Mouse (Mus musculus) lung, embryonic 15.5 days (tissue): Measurements from ENCODE around the gene Hormad1. TPM values are rescaled to one million over a fixed set of nuclear protein-coding genes. Genes with fewer than 3 reads are reported as not detected.

ENCODE experiments used
- ATAC-seq: fragments of 200-750 bp; cut with Nextera tagmentation; 2 replicates; pipeline ENCODE4 v1.8.0; 2017; ENCODE audit warnings: moderate number of reproducible peaks, borderline replicate concordance; ENCODE audit not compliant: low FRiP score, low TSS enrichment; ENCODE audit errors: extremely low read depth
- H3K27ac ChIP-seq: fragments of 300-500 bp; sonication (generic); 2 replicates; pipeline ENCODE4 v1.5.1; 2015; ENCODE audit warnings: moderate library complexity, mild to moderate bottlenecking, inconsistent platforms
- H3K27me3 ChIP-seq: fragments of 300-500 bp; sonication (generic); 2 replicates; pipeline ENCODE4 v1.6.1; 2015; ENCODE audit warnings: inconsistent platforms
- H3K36me3 ChIP-seq: fragments of 300-500 bp; sonication (generic); 2 replicates; pipeline ENCODE4 v1.6.1; 2015; ENCODE audit warnings: inconsistent platforms
- H3K4me1 ChIP-seq: fragments of 300-500 bp; sonication (generic); 2 replicates; pipeline ENCODE4 v1.6.1; 2015; ENCODE audit warnings: inconsistent platforms
- H3K4me2 ChIP-seq: fragments of 300-500 bp; sonication (generic); 2 replicates; pipeline ENCODE4 v1.6.1; 2015; ENCODE audit warnings: inconsistent platforms, mild to moderate bottlenecking, moderate library complexity
- H3K4me3 ChIP-seq: fragments of 300-500 bp; sonication (generic); 2 replicates; pipeline ENCODE4 v1.5.1; 2015; ENCODE audit warnings: mild to moderate bottlenecking, inconsistent platforms
- H3K9ac ChIP-seq: fragments of 300-500 bp; sonication (generic); 2 replicates; pipeline ENCODE4 v1.6.1; 2015; ENCODE audit warnings: inconsistent platforms
- H3K9me3 ChIP-seq: fragments of 300-500 bp; sonication (generic); 2 replicates; pipeline ENCODE4 v1.6.1; 2016; ENCODE audit warnings: inconsistent platforms
- WGBS: fragments of 180-500 bp; shearing (Covaris S2); methylation state at CpG from one replicate; pipeline ENCODE4 v1.1.7; 2015; 5-methylcytosine and 5-hydroxymethylcytosine counted together
- polyA plus RNA-seq: library from polyadenylated mRNA; unstranded; fragments of >200 nt; fragmentation: Nextera tagmentation; extraction: Ambion mirVana; gene quantifications from 2 replicates; pipeline ENCODE4 v1.2.1, GENCODE M21; 2015

Gene Hormad1
- 0.10 TPM in 1 of 2 replicates, not detected in the other for polyA plus RNA-seq

- H3K4me1 ChIP-seq: no peaks in the 10 kb centered on the region
- no peak within 1 kb of the TSS for H3K9ac ChIP-seq
- no peak within 1 kb of the TSS for H3K4me3 ChIP-seq
- H3K9me3 ChIP-seq: no peaks in the 10 kb centered on the region
- H3K36me3 ChIP-seq: no peaks in the 10 kb centered on the region
- no peak within 1 kb of the TSS for H3K4me2 ChIP-seq
- H3K27me3 ChIP-seq: no peaks in the 10 kb centered on the region
- no peak within 1 kb of the TSS for H3K27ac ChIP-seq
- 84% methylated on average over 27 of the region's 27 CpGs for WGBS
- ATAC-seq: no peak
These were observed at the start of gene Hormad1 for GRCm38 (mm10) chr3:95559437-95559836. Gene Hormad1, plus strand, starts transcription at chr3:95559677.

- ATAC-seq: no peak
- H3K27me3 ChIP-seq: no peaks in the 10 kb centered on the region
- H3K4me3 ChIP-seq: no peak overlapping the region
- H3K4me1 ChIP-seq: no peaks in the 10 kb centered on the region
- H3K9me3 ChIP-seq: no peaks in the 10 kb centered on the region
- WGBS: 71% methylated on average over 9 of the region's 9 CpGs
- no peaks in the 10 kb centered on the region for H3K36me3 ChIP-seq
- no peak overlapping the region for H3K4me2 ChIP-seq
- no peak overlapping the region for H3K9ac ChIP-seq
- H3K27ac ChIP-seq: no peak overlapping the region
These were observed 47.8 kb upstream of the Hormad1 start for GRCm38 (mm10) chr3:95511611-95512180.

GRCm38 (mm10) chr3:95516614-95517041 lies 42.8 kb upstream of the Hormad1 start:
- Histone ChIP-seq H3K4me3 (no peak overlapping the region), H3K4me2 (no peak overlapping the region), H3K4me1 (0 out of 2 replicates have a peak, but pooled peaks cover 5% of the 10 kb centered on the region), H3K27ac (no peak overlapping the region), H3K9ac (no peak overlapping the region), H3K9me3 (no peaks in the 10 kb centered on the region), H3K27me3 (no peaks in the 10 kb centered on the region), H3K36me3 (no peaks in the 10 kb centered on the region)
- ATAC-seq: peak; percentile 32; the same call in 1 of the 2 replicates
- 79% methylated on average over 3 of the region's 3 CpGs for WGBS

- Histone ChIP-seq H3K4me2 (no peak overlapping the region), H3K27ac (no peak overlapping the region), H3K27me3 (no peaks in the 10 kb centered on the region), H3K9me3 (no peaks in the 10 kb centered on the region), H3K4me3 (no peak overlapping the region), H3K36me3 (no peaks in the 10 kb centered on the region), H3K4me1 (0 out of 2 replicates have a peak, but pooled peaks cover 5% of the 10 kb centered on the region), H3K9ac (no peak overlapping the region)
- peak; percentile 61 for ATAC-seq
- WGBS: 14% methylated on average over 10 of the region's 10 CpGs
These were observed 42.0 kb upstream of the Hormad1 start for GRCm38 (mm10) chr3:95517493-95517898.

- H3K36me3 ChIP-seq: no peaks in the 10 kb centered on the region
- no peaks in the 10 kb centered on the region for H3K27me3 ChIP-seq
- no peak overlapping the region for H3K9ac ChIP-seq
- 0 out of 2 replicates have a peak, but pooled peaks cover 5% of the 10 kb centered on the region for H3K4me1 ChIP-seq
- no peaks in the 10 kb centered on the region for H3K9me3 ChIP-seq
- no peak overlapping the region for H3K4me3 ChIP-seq
- no peak overlapping the region for H3K4me2 ChIP-seq
- ATAC-seq: no peak
- no peak overlapping the region for H3K27ac ChIP-seq
- 68% methylated on average over 7 of the region's 7 CpGs for WGBS
These were observed 40.6 kb upstream of the Hormad1 start for GRCm38 (mm10) chr3:95518891-95519290.

- ATAC-seq: peak; percentile 56; the same call in 1 of the 2 replicates
- 68% methylated on average over 2 of the region's 2 CpGs for WGBS
- Histone ChIP-seq H3K9ac (no peak overlapping the region), H3K4me1 (0 out of 2 replicates have a peak, but pooled peaks cover 5% of the 10 kb centered on the region), H3K4me3 (no peak overlapping the region), H3K27ac (no peak overlapping the region), H3K9me3 (no peaks in the 10 kb centered on the region), H3K36me3 (no peaks in the 10 kb centered on the region), H3K27me3 (no peaks in the 10 kb centered on the region), H3K4me2 (no peak overlapping the region)
These were observed 40.2 kb upstream of the Hormad1 start for GRCm38 (mm10) chr3:95519315-95519714.

GRCm38 (mm10) chr3:95520100-95520499 lies 39.4 kb upstream of the Hormad1 start:
- no peak overlapping the region for H3K27ac ChIP-seq
- H3K9me3 ChIP-seq: no peaks in the 10 kb centered on the region
- H3K4me1 ChIP-seq: 0 out of 2 replicates have a peak, but pooled peaks cover 5% of the 10 kb centered on the region
- H3K4me2 ChIP-seq: no peak overlapping the region
- H3K9ac ChIP-seq: no peak overlapping the region
- no peak overlapping the region for H3K4me3 ChIP-seq
- ATAC-seq: no peak
- no peaks in the 10 kb centered on the region for H3K27me3 ChIP-seq
- H3K36me3 ChIP-seq: no peaks in the 10 kb centered on the region
- 81% methylated on average over 3 of the region's 3 CpGs for WGBS

- Histone ChIP-seq H3K27ac (no peak overlapping the region), H3K9ac (no peak overlapping the region), H3K4me3 (no peak overlapping the region), H3K4me1 (0 out of 2 replicates have a peak, but pooled peaks cover 5% of the 10 kb centered on the region), H3K36me3 (no peaks in the 10 kb centered on the region), H3K27me3 (no peaks in the 10 kb centered on the region), H3K4me2 (no peak overlapping the region), H3K9me3 (no peaks in the 10 kb centered on the region)
- ATAC-seq: no peak
- 87% methylated on average over 10 of the region's 10 CpGs for WGBS
These were observed 38.3 kb upstream of the Hormad1 start for GRCm38 (mm10) chr3:95521168-95521567.

GRCm38 (mm10) chr3:95523662-95524061 lies 35.8 kb upstream of the Hormad1 start:
- H3K4me2 ChIP-seq: no peak overlapping the region
- no peaks in the 10 kb centered on the region for H3K36me3 ChIP-seq
- WGBS: 30% methylated on average over 3 of the region's 3 CpGs
- ATAC-seq: no peak
- no peak overlapping the region for H3K4me3 ChIP-seq
- no peak overlapping the region for H3K9ac ChIP-seq
- no peaks in the 10 kb centered on the region for H3K9me3 ChIP-seq
- no peaks in the 10 kb centered on the region for H3K4me1 ChIP-seq
- no peaks in the 10 kb centered on the region for H3K27me3 ChIP-seq
- no peak overlapping the region; the same call in 1 of the 2 replicates for H3K27ac ChIP-seq

- 54% methylated on average over 2 of the region's 2 CpGs for WGBS
- no peak for ATAC-seq
- H3K4me3 ChIP-seq: no peak overlapping the region
These were observed 34.8 kb upstream of the Hormad1 start for GRCm38 (mm10) chr3:95524673-95525072.

GRCm38 (mm10) chr3:95526111-95526510 lies 33.4 kb upstream of the Hormad1 start:
- ATAC-seq: no peak
- H3K36me3 ChIP-seq: no peaks in the 10 kb centered on the region
- H3K27me3 ChIP-seq: no peaks in the 10 kb centered on the region
- no peaks in the 10 kb centered on the region for H3K4me1 ChIP-seq
- no peak overlapping the region for H3K27ac ChIP-seq
- no peaks in the 10 kb centered on the region for H3K9me3 ChIP-seq
- no peak overlapping the region for H3K4me2 ChIP-seq
- no peak overlapping the region for H3K4me3 ChIP-seq
- no peak overlapping the region for H3K9ac ChIP-seq

More at GRCm38 (mm10) chr3:95524673-95525072, 34.8 kb upstream of the Hormad1 start:
- Histone ChIP-seq H3K4me1 (no peaks in the 10 kb centered on the region), H3K4me2 (no peak overlapping the region), H3K9ac (no peak overlapping the region), H3K27ac (no peak overlapping the region), H3K9me3 (no peaks in the 10 kb centered on the region), H3K27me3 (no peaks in the 10 kb centered on the region), H3K36me3 (no peaks in the 10 kb centered on the region)

- WGBS: 81% methylated on average over 8 of the region's 8 CpGs
- Histone ChIP-seq H3K36me3 (no peaks in the 10 kb centered on the region), H3K4me2 (no peak within 1 kb of the TSS), H3K4me1 (no peaks in the 10 kb centered on the region), H3K27ac (no peak within 1 kb of the TSS), H3K9me3 (no peaks in the 10 kb centered on the region), H3K27me3 (no peaks in the 10 kb centered on the region), H3K4me3 (no peak within 1 kb of the TSS), H3K9ac (no peak within 1 kb of the TSS)
- no peak for ATAC-seq
These were observed 32.8 kb upstream of the Hormad1 start, which contains the start of gene Ctss for GRCm38 (mm10) chr3:95526622-95527211. Gene Ctss, plus strand, starts transcription at chr3:95526786.
